Mouse (Mus musculus) CH12.LX (cell line): ENCODE results near the gene Tmem88b. TPM values are rescaled to one million over a fixed set of nuclear protein-coding genes. Genes with fewer than 3 reads are reported as not detected.
"Not testable (repeated sequence)": the region's sequence is repeated elsewhere in the genome, so short reads cannot be mapped to it uniquely, and the experiment has no call there.

Experiments
- DNase-seq: peaks from one replicate; pipeline ENCODE4 v3.0.0-alpha.2; 2013; ENCODE audit errors: extremely low read depth
- H3K27ac ChIP-seq: 2 replicates; pipeline ENCODE4 v1.5.1; 2012; ENCODE audit warnings: low read depth, mild to moderate bottlenecking, control low read depth, moderate library complexity; ENCODE audit not compliant: insufficient read depth
- H3K27me3 ChIP-seq: replicated peaks from 2 replicates; pipeline ENCODE3; 2012; ENCODE audit warnings: inconsistent platforms
- H3K36me3 ChIP-seq, 2 experiments: replicated peaks in 1 of 2; 2 replicates each; pipeline versions ENCODE3 to v1.6.1; 2012; ENCODE audit warnings: inconsistent platforms in 1 of 2, low read length in 1 of 2, mild to moderate bottlenecking in 1 of 2, mixed read lengths in 1 of 2, moderate library complexity in 1 of 2; ENCODE audit not compliant: control insufficient read depth in 1 of 2, insufficient read depth in 1 of 2
- H3K4me1 ChIP-seq, 2 experiments: 2 replicates each; pipeline ENCODE4 v1.6.1; 2012; ENCODE audit warnings: inconsistent platforms in 1 of 2, moderate library complexity in 1 of 2; ENCODE audit not compliant: insufficient read depth in 2 of 2, control insufficient read depth in 1 of 2
- H3K4me2 ChIP-seq: 2 replicates; pipeline ENCODE4 v1.6.1; 2012; ENCODE audit warnings: low read depth, mild to moderate bottlenecking, control low read depth; ENCODE audit not compliant: poor library complexity, insufficient read depth, severe bottlenecking
- H3K4me3 ChIP-seq, 3 experiments: fragments of 150-350 bp in 1 of 3; sonication (generic) in 1 of 3; replicated peaks in 1 of 3; 2 replicates each; pipeline versions ENCODE3 to v1.5.1; 2011 to 2012; ENCODE audit warnings: low read depth in 2 of 3, low read length in 2 of 3, mild to moderate bottlenecking in 2 of 3, moderate library complexity in 2 of 3, control low read depth in 1 of 3, improper control_type of control experiment in 1 of 3, inconsistent platforms in 1 of 3, mixed read lengths in 1 of 3; ENCODE audit not compliant: poor library complexity in 1 of 3
- H3K79me2 ChIP-seq: replicated peaks from 2 replicates; pipeline ENCODE4 v1.6.1; 2012; ENCODE audit warnings: mild to moderate bottlenecking, moderate library complexity; ENCODE audit not compliant: control insufficient read depth, poor library complexity, insufficient read depth, severe bottlenecking; ENCODE audit errors: extremely low read depth
- H3K9ac ChIP-seq: 2 replicates; pipeline ENCODE4 v1.6.1; 2012; ENCODE audit warnings: low read depth, mild to moderate bottlenecking, control low read depth, moderate library complexity; ENCODE audit not compliant: insufficient read depth
- H3K9me3 ChIP-seq: replicated peaks from 2 replicates; pipeline ENCODE3; 2012; ENCODE audit warnings: low read length, inconsistent platforms, mixed read lengths
- CTCF ChIP-seq, 2 experiments: IDR thresholded peaks in 1 of 2; conservative IDR thresholded peaks in 1 of 2; 2 replicates each; pipeline ENCODE4 v1.5.1; 2011 to 2012; ENCODE audit warnings: low read depth in 2 of 2, low read length in 2 of 2, improper control_type of control experiment in 1 of 2, inconsistent platforms in 1 of 2, mild to moderate bottlenecking in 1 of 2, moderate library complexity in 1 of 2
- ELF1 ChIP-seq: IDR thresholded peaks from 2 replicates; pipeline ENCODE4 v1.6.1; 2014; ENCODE audit warnings: low read depth, mild to moderate bottlenecking, inconsistent platforms, low read length, improper control_type of control experiment
- JUN ChIP-seq: IDR thresholded peaks from 2 replicates; pipeline ENCODE4 v1.6.1; 2011; ENCODE audit warnings: low read depth, mild to moderate bottlenecking, low read length, improper control_type of control experiment, moderate library complexity; ENCODE audit not compliant: insufficient read depth
- KAT2A ChIP-seq: IDR thresholded peaks from 2 replicates; pipeline ENCODE4 v1.6.1; 2012; ENCODE audit warnings: low read length, improper control_type of control experiment, inconsistent platforms; ENCODE audit not compliant: insufficient replicate concordance
- MAX ChIP-seq: IDR thresholded peaks from 2 replicates; pipeline ENCODE4 v1.6.1; 2011; ENCODE audit warnings: low read length, improper control_type of control experiment
- NELFE ChIP-seq: IDR thresholded peaks from 2 replicates; pipeline ENCODE4 v1.6.1; 2011; ENCODE audit warnings: low read depth, low read length, improper control_type of control experiment
- NRF1 ChIP-seq: IDR thresholded peaks from 2 replicates; pipeline ENCODE4 v1.6.1; 2014; ENCODE audit warnings: low read depth, mild to moderate bottlenecking, inconsistent platforms, low read length, improper control_type of control experiment, moderate library complexity
- POLR2A ChIP-seq: IDR thresholded peaks from 2 replicates; pipeline ENCODE4 v1.6.1; 2011; ENCODE audit warnings: low read depth, mild to moderate bottlenecking, improper control_type of control experiment, low read length
- POLR2AphosphoS2 ChIP-seq: IDR thresholded peaks from 2 replicates; pipeline ENCODE4 v1.6.1; 2011; ENCODE audit warnings: low read depth, low read length, improper control_type of control experiment
- RCOR1 ChIP-seq: conservative IDR thresholded peaks from 2 replicates; pipeline ENCODE4 v1.6.1; 2012; ENCODE audit warnings: low read depth, mild to moderate bottlenecking, inconsistent platforms, low read length, improper control_type of control experiment
- SIN3A ChIP-seq: IDR thresholded peaks from 2 replicates; pipeline ENCODE4 v1.6.1; 2012; ENCODE audit warnings: low read length, improper control_type of control experiment, inconsistent platforms
- UBTF ChIP-seq: IDR thresholded peaks from 2 replicates; pipeline ENCODE4 v1.6.1; 2012; ENCODE audit warnings: low read depth, mild to moderate bottlenecking, inconsistent platforms, low read length, improper control_type of control experiment, moderate library complexity
- USF1 ChIP-seq: IDR thresholded peaks from 2 replicates; pipeline ENCODE4 v1.6.1; 2014; ENCODE audit warnings: low read depth, mild to moderate bottlenecking, inconsistent platforms, low read length, improper control_type of control experiment
- ZC3H11A ChIP-seq: IDR thresholded peaks from 2 replicates; pipeline ENCODE4 v1.6.1; 2012; ENCODE audit warnings: low read depth, mild to moderate bottlenecking, inconsistent platforms, low read length, improper control_type of control experiment
- ZKSCAN1 ChIP-seq: IDR thresholded peaks from 2 replicates; pipeline ENCODE4 v1.6.1; 2012; ENCODE audit warnings: low read depth, inconsistent platforms, low read length, improper control_type of control experiment, borderline replicate concordance
- dilution Hi-C: fragments of 300-500 bp; cut with MboI; formaldehyde crosslinking; loops from 2 replicates; pipeline ENCODE4 v1.14.3; 2020; ENCODE audit warnings: low sequenced_read_pairs; ENCODE audit not compliant: extremely low pct_unique_long_range_greater_than_20kb, extremely low pct_ligation_motif_present
- in situ Hi-C: fragments of 300-500 bp; cut with MboI; formaldehyde crosslinking; loops from 3 replicates; pipeline ENCODE4 v1.14.3; 2019; ENCODE audit warnings: low sequenced_read_pairs, low pct_ligation_motif_present, low pct_unique_long_range_greater_than_20kb, mixed read lengths
- polyA plus RNA-seq: library from polyadenylated mRNA; unstranded; fragments of >175 nt; gene quantifications from 2 replicates; pipeline ENCODE4 v1.2.1, GENCODE M21; 2012; ENCODE audit warnings: low read depth; ENCODE audit not compliant: insufficient read length
- total RNA-seq, 2 experiments: library from RNA; depleted of rRNA; stranded (reverse); fragments of 300-350 nt in 1 of 2; fragments of >200 nt in 1 of 2; gene quantifications; 2 replicates each; pipeline ENCODE4 v1.2.3; 2012 to 2014

The Tmem88b gene
- total and polyA plus RNA-seq, 3 experiments, result 0.04 TPM; not detected in 2

- Histone ChIP-seq H3K79me2 (0 out of 2 replicates have a peak, but pooled peaks cover 4% of the 10 kb centered on the region), H3K36me3 (peaks cover 87 to 98% of the 10 kb centered on the region in 2 experiments), H3K9ac (no peak overlapping the region), H3K4me2 (no peak overlapping the region), H3K9me3 (no peaks in the 10 kb centered on the region), H3K27ac (no peak overlapping the region), H3K4me3 (no peak overlapping the region), H3K4me1 (no peaks in the 10 kb centered on the region), H3K27me3 (no peaks in the 10 kb centered on the region)
- TF ChIP-seq POLR2A (no peak), RCOR1 (no peak), SIN3A (no peak), ZKSCAN1 (no peak), UBTF (no peak)
- dilution Hi-C loops (no loop called here), in situ Hi-C loops (no loop called here)
- DNase-seq, result no peak
Observed at GRCm38 (mm10) chr4:155744474-155744873, 41.2 kb downstream of the Tmem88b start.

- H3K79me2 ChIP-seq, result 0 out of 2 replicates have a peak, but pooled peaks cover 4% of the 10 kb centered on the region
- peaks cover 0 to 14% of the 10 kb centered on the region in 2 experiments; a peak in 1 of 4 replicates for H3K4me1 ChIP-seq
- dilution Hi-C loops, result no loop called here
- H3K4me3 ChIP-seq, result no peak overlapping the region
- H3K27me3 ChIP-seq, result no peaks in the 10 kb centered on the region
- H3K36me3 ChIP-seq, result peaks cover 75 to 93% of the 10 kb centered on the region in 2 experiments
- DNase-seq, result no peak
- in situ Hi-C loops, result no loop called here
- TF ChIP-seq MAX (no peak), KAT2A (no peak), ELF1 (no peak), CTCF (conservative IDR thresholded peaks at IDR 0.05 in 1 of 2, IDR thresholded peaks at IDR 0.05 in 1 of 2; ENCODE audit: low read depth in 2 of 2, low read length in 2 of 2) (no peak), POLR2AphosphoS2 (no peak), JUN (no peak), NELFE (no peak), NRF1 (no peak), UBTF (no peak), USF1 (no peak), ZC3H11A (no peak)
- no peak overlapping the region for H3K4me2 ChIP-seq
- H3K9ac ChIP-seq, result no peak overlapping the region
- no peak overlapping the region for H3K27ac ChIP-seq
- no peaks in the 10 kb centered on the region for H3K9me3 ChIP-seq
Observed at GRCm38 (mm10) chr4:155742684-155743083, 43.0 kb downstream of the Tmem88b start.

GRCm38 (mm10) chr4:155740681-155741080 lies 45.0 kb downstream of the Tmem88b start:
- H3K4me3 ChIP-seq, DNase-seq, H3K4me2 ChIP-seq, H3K9me3 ChIP-seq, H3K27me3 ChIP-seq, dilution Hi-C loops, H3K79me2 ChIP-seq, in situ Hi-C loops, H3K27ac ChIP-seq, H3K9ac ChIP-seq: not testable (repeated sequence)
- H3K4me1 ChIP-seq, result peaks cover 4 to 19% of the 10 kb centered on the region in 2 experiments
- H3K36me3 ChIP-seq, result peaks cover 64 to 86% of the 10 kb centered on the region in 2 experiments
